Mouse (Mus musculus): ENCODE data around the gene Pacs1. TPM values are rescaled to one million over a fixed set of nuclear protein-coding genes. Genes with fewer than 3 reads are reported as not detected.

Gene Pacs1
- polyA plus RNA-seq, 1 experiment from 2014 or later, result 8.1 TPM

GRCm38 (mm10) chr19:5123241-5123640 is 149.7 kb downstream of the Pacs1 start:
- peaks cover 7% of the 10 kb centered on the region for H3K27me3 ChIP-seq (ENCODE audit: control insufficient read depth, insufficient read depth, low read depth, low read length)
- WGBS (ENCODE audit: insufficient replicate concordance), result 49% methylated on average over 3 of the region's 3 CpGs
- H3K9ac ChIP-seq (ENCODE audit: low read depth, low read length), result no peak overlapping the region
- H3K4me1 ChIP-seq (ENCODE audit: control insufficient read depth, low read depth, low read length), result peaks cover 5% of the 10 kb centered on the region; the same call in 1 of the 2 replicates
- no peak overlapping the region for H3K4me3 ChIP-seq (ENCODE audit: low read depth, low read length)
- no peaks in the 10 kb centered on the region for H3K36me3 ChIP-seq (ENCODE audit: control insufficient read depth, insufficient read depth)
- no peak for ATAC-seq (ENCODE audit: low read depth)
- H3K4me2 ChIP-seq (ENCODE audit: low read depth, low read length), result no peak overlapping the region
- no peaks in the 10 kb centered on the region for H3K9me3 ChIP-seq (replicated peaks; ENCODE audit: control insufficient read depth, low read length)
- no peak overlapping the region for H3K27ac ChIP-seq (ENCODE audit: low read length)

- Histone ChIP-seq H3K27ac (ENCODE audit: low read length) (no peak overlapping the region), H3K4me3 (ENCODE audit: low read depth, low read length) (no peak overlapping the region), H3K4me1 (ENCODE audit: control insufficient read depth, low read depth, low read length) (peaks cover 11% of the 10 kb centered on the region), H3K27me3 (ENCODE audit: control insufficient read depth, insufficient read depth, low read depth, low read length) (peaks cover 12% of the 10 kb centered on the region), H3K9me3 (replicated peaks; ENCODE audit: control insufficient read depth, low read length) (no peaks in the 10 kb centered on the region), H3K36me3 (ENCODE audit: control insufficient read depth, insufficient read depth) (no peaks in the 10 kb centered on the region), H3K9ac (ENCODE audit: low read depth, low read length) (no peak overlapping the region), H3K4me2 (ENCODE audit: low read depth, low read length) (no peak overlapping the region)
- WGBS (ENCODE audit: insufficient replicate concordance), result 53% methylated on average over 10 of the region's 10 CpGs
- no peak for ATAC-seq (ENCODE audit: low read depth)
Observed at GRCm38 (mm10) chr19:5122492-5122891, 150.4 kb downstream of the Pacs1 start.

- H3K9me3 ChIP-seq (replicated peaks; ENCODE audit: control insufficient read depth, low read length), result no peaks in the 10 kb centered on the region
- H3K27me3 ChIP-seq (ENCODE audit: control insufficient read depth, insufficient read depth, low read depth, low read length), result peaks cover 12% of the 10 kb centered on the region
- 1% methylated on average over 18 of the region's 18 CpGs for WGBS (ENCODE audit: insufficient replicate concordance)
- peak within 1 kb of the TSS; percentile 69 for H3K4me3 ChIP-seq (ENCODE audit: low read depth, low read length)
- peak within 1 kb of the TSS; percentile 91 for H3K4me2 ChIP-seq (ENCODE audit: low read depth, low read length)
- no peaks in the 10 kb centered on the region for H3K36me3 ChIP-seq (ENCODE audit: control insufficient read depth, insufficient read depth)
- no peak for ATAC-seq (ENCODE audit: low read depth)
- peaks cover 17% of the 10 kb centered on the region for H3K4me1 ChIP-seq (ENCODE audit: control insufficient read depth, low read depth, low read length)
- peak within 1 kb of the TSS; percentile 18; the same call in 1 of the 2 replicates for H3K27ac ChIP-seq (ENCODE audit: low read length)
- peak within 1 kb of the TSS; percentile 57 for H3K9ac ChIP-seq (ENCODE audit: low read depth, low read length)
Observed at GRCm38 (mm10) chr19:5118384-5118698, 154.6 kb downstream of the Pacs1 start, which contains the start of gene Klc2. Klc2 (minus strand) TSS chr19:5118560.

- H3K27ac ChIP-seq (ENCODE audit: low read length), result peak overlapping the region; percentile 18; the same call in 1 of the 2 replicates
- WGBS (ENCODE audit: insufficient replicate concordance), result under 1% methylated on average over 75 of the region's 83 CpGs
Observed at GRCm38 (mm10) chr19:5117494-5118383, 155.2 kb downstream of the Pacs1 start.

GRCm38 (mm10) chr19:5113783-5114182 is 159.1 kb downstream of the Pacs1 start:
- Histone ChIP-seq H3K4me3 (ENCODE audit: low read depth, low read length) (no peak overlapping the region), H3K9me3 (replicated peaks; ENCODE audit: control insufficient read depth, low read length) (no peaks in the 10 kb centered on the region), H3K4me2 (ENCODE audit: low read depth, low read length) (no peak overlapping the region), H3K27ac (ENCODE audit: low read length) (no peak overlapping the region), H3K36me3 (ENCODE audit: control insufficient read depth, insufficient read depth) (no peaks in the 10 kb centered on the region), H3K27me3 (ENCODE audit: control insufficient read depth, insufficient read depth, low read depth, low read length) (peaks cover 11% of the 10 kb centered on the region), H3K9ac (ENCODE audit: low read depth, low read length) (no peak overlapping the region), H3K4me1 (ENCODE audit: control insufficient read depth, low read depth, low read length) (peaks cover 17% of the 10 kb centered on the region)
- 92% methylated on average over 7 of the region's 7 CpGs for WGBS (ENCODE audit: insufficient replicate concordance)
- ATAC-seq (ENCODE audit: low read depth), result no peak

More at GRCm38 (mm10) chr19:5117494-5118383, 155.2 kb downstream of the Pacs1 start:
- peak; percentile 83 for ATAC-seq (ENCODE audit: low read depth)
- Histone ChIP-seq H3K4me3 (ENCODE audit: low read depth, low read length) (peak overlapping the region; percentile 69), H3K4me1 (ENCODE audit: control insufficient read depth, low read depth, low read length) (peaks cover 17% of the 10 kb centered on the region), H3K4me2 (ENCODE audit: low read depth, low read length) (peak overlapping the region; percentile 91), H3K9me3 (replicated peaks; ENCODE audit: control insufficient read depth, low read length) (no peaks in the 10 kb centered on the region), H3K36me3 (ENCODE audit: control insufficient read depth, insufficient read depth) (no peaks in the 10 kb centered on the region), H3K27me3 (ENCODE audit: control insufficient read depth, insufficient read depth, low read depth, low read length) (peaks cover 12% of the 10 kb centered on the region), H3K9ac (ENCODE audit: low read depth, low read length) (peak overlapping the region; percentile 57)

- ATAC-seq (ENCODE audit: low read depth), result no peak
- Histone ChIP-seq H3K9me3 (replicated peaks; ENCODE audit: control insufficient read depth, low read length) (no peaks in the 10 kb centered on the region), H3K4me2 (ENCODE audit: low read depth, low read length) (no peak overlapping the region), H3K27ac (ENCODE audit: low read length) (no peak overlapping the region), H3K4me1 (ENCODE audit: control insufficient read depth, low read depth, low read length) (peaks cover 24% of the 10 kb centered on the region), H3K36me3 (ENCODE audit: control insufficient read depth, insufficient read depth) (no peaks in the 10 kb centered on the region), H3K9ac (ENCODE audit: low read depth, low read length) (no peak overlapping the region), H3K4me3 (ENCODE audit: low read depth, low read length) (no peak overlapping the region), H3K27me3 (ENCODE audit: control insufficient read depth, insufficient read depth, low read depth, low read length) (no peaks in the 10 kb centered on the region)
- 64% methylated on average over 19 of the region's 19 CpGs for WGBS (ENCODE audit: insufficient replicate concordance)
Observed at GRCm38 (mm10) chr19:5109659-5110453, 163.1 kb downstream of the Pacs1 start.

- no peak for ATAC-seq (ENCODE audit: low read depth)
- WGBS (ENCODE audit: insufficient replicate concordance), result 44% methylated on average over 4 of the region's 4 CpGs
- H3K4me1 ChIP-seq (ENCODE audit: control insufficient read depth, low read depth, low read length), result peaks cover 24% of the 10 kb centered on the region
Observed at GRCm38 (mm10) chr19:5108702-5109101, 164.2 kb downstream of the Pacs1 start.

GRCm38 (mm10) chr19:5108271-5108575 is 164.7 kb downstream of the Pacs1 start:
- ATAC-seq (ENCODE audit: low read depth), result no peak
- peaks cover 24% of the 10 kb centered on the region for H3K4me1 ChIP-seq (ENCODE audit: control insufficient read depth, low read depth, low read length)
- H3K9ac ChIP-seq (ENCODE audit: low read depth, low read length), result no peak overlapping the region
- no peak overlapping the region for H3K27ac ChIP-seq (ENCODE audit: low read length)
- no peak overlapping the region for H3K4me2 ChIP-seq (ENCODE audit: low read depth, low read length)
- no peaks in the 10 kb centered on the region for H3K27me3 ChIP-seq (ENCODE audit: control insufficient read depth, insufficient read depth, low read depth, low read length)
- H3K9me3 ChIP-seq (replicated peaks; ENCODE audit: control insufficient read depth, low read length), result no peaks in the 10 kb centered on the region
- peaks cover 7% of the 10 kb centered on the region for H3K36me3 ChIP-seq (ENCODE audit: control insufficient read depth, insufficient read depth)
- WGBS (ENCODE audit: insufficient replicate concordance), result 22% methylated on average over 5 of the region's 5 CpGs
- no peak overlapping the region for H3K4me3 ChIP-seq (ENCODE audit: low read depth, low read length)

More at GRCm38 (mm10) chr19:5108702-5109101, 164.2 kb downstream of the Pacs1 start:
- H3K27ac ChIP-seq (ENCODE audit: low read length), result no peak overlapping the region
- H3K9ac ChIP-seq (ENCODE audit: low read depth, low read length), result no peak overlapping the region
- no peaks in the 10 kb centered on the region for H3K27me3 ChIP-seq (ENCODE audit: control insufficient read depth, insufficient read depth, low read depth, low read length)
- H3K9me3 ChIP-seq (replicated peaks; ENCODE audit: control insufficient read depth, low read length), result no peaks in the 10 kb centered on the region
- peaks cover 7% of the 10 kb centered on the region for H3K36me3 ChIP-seq (ENCODE audit: control insufficient read depth, insufficient read depth)
- no peak overlapping the region for H3K4me2 ChIP-seq (ENCODE audit: low read depth, low read length)
- H3K4me3 ChIP-seq (ENCODE audit: low read depth, low read length), result no peak overlapping the region

All from liver, embryonic 16.5 days (tissue).